Mouse (Mus musculus): ENCODE measurements around the gene Elovl3. TPM values are rescaled to one million over a fixed set of nuclear protein-coding genes. Genes with fewer than 3 reads are reported as not detected.

Gene Elovl3
- polyA plus RNA-seq (2014; fragmentation: Nextera tagmentation; extraction: Ambion mirVana), result 0.23 and 0.30 TPM in 2 replicates

DNA sequence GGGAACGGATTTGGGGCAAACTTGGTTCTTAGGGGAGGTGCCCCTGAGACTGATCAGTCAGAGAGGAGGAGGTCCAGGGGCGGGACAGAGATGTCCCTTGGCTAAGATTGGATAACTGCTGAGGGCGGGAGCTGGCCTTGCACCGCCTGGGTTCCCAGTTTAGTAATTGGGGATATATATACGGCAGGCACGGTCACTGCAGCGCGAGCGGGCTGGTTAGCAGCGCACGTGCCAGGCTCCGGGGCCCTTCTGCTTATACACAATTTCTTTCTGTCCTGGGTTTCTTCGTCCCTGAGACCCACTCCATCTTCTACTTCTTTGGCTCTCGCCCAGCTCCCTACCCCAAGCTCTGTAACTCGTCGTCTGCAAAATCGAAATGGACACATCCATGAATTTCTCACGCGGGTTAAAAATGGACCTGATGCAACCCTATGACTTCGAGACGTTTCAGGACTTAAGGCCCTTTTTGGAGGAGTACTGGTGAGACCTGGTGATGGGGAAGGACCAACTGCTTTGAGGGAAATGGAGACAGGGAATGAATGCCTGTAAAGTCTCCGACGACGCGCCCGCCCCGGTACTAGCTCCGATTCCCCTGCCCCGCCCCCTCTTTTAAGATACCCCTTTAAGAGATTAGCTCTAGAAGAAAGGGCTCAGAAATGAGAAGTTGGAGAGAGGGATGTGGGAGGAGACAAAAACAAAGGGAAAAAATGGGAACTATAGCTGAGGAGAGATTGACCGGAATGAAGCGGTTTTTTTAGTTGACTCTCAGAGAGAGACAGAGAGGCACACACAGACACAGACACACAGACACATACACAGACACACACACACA, at the start of gene Elovl3:
Gene Elovl3, plus strand, starts transcription at position 204 of the 832 bp plus-strand sequence.
- DNase-seq (ENCODE audit: low spot score), result no peak
- no peak within 1 kb of the TSS for H3K4me3 ChIP-seq (ENCODE audit: low read depth, low read length)
- ATAC-seq (ENCODE audit: insufficient number of reproducible peaks, low FRiP score, low TSS enrichment, low read depth), result no peak
- H3K36me3 ChIP-seq (ENCODE audit: control insufficient read depth, insufficient read depth, low read length), result no peaks in the 10 kb centered on the region
- no peak within 1 kb of the TSS for H3K27ac ChIP-seq (replicated peaks; ENCODE audit: low read depth, low read length)
- peaks cover 61% of the 10 kb centered on the region for H3K27me3 ChIP-seq (ENCODE audit: control insufficient read depth, insufficient read depth, low read length)
- H3K9me3 ChIP-seq (ENCODE audit: control insufficient read depth, low read length), result no peaks in the 10 kb centered on the region
- H3K4me2 ChIP-seq (ENCODE audit: low read depth, severe bottlenecking), result no peak within 1 kb of the TSS
- WGBS, result 5% methylated on average over 31 of the region's 31 CpGs
- peaks cover 12% of the 10 kb centered on the region for H3K4me1 ChIP-seq (ENCODE audit: control insufficient read depth, insufficient read depth, low read length)
- no peak within 1 kb of the TSS for H3K9ac ChIP-seq (ENCODE audit: low read length)

DNA sequence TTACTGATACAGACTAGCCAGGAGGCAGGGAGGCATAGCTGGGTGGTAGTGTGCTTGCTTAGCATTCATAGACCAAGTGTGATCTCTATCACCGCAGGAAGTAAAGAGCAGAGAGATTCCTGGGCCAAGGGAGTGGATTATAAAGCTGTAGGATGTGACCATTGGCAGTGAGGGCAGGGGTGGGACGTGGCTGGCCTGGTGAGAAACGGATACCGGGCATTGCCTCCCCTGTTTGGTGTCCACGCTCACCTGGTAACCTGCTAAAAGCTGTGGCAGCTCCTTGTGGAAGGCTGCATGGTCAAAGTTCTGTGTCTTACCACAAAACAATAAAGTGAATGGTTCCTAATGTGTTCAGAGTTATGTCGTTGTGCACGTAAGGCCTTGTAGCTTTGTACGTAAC, 46.5 kb upstream of the Elovl3 start:
- Histone ChIP-seq H3K27ac (replicated peaks; ENCODE audit: low read depth, low read length) (no peak overlapping the region), H3K36me3 (ENCODE audit: control insufficient read depth, insufficient read depth, low read length) (peaks cover 27% of the 10 kb centered on the region; the same call in 1 of the 2 replicates), H3K27me3 (ENCODE audit: control insufficient read depth, insufficient read depth, low read length) (no peaks in the 10 kb centered on the region), H3K4me3 (ENCODE audit: low read depth, low read length) (no peak overlapping the region), H3K9me3 (ENCODE audit: control insufficient read depth, low read length) (no peaks in the 10 kb centered on the region), H3K4me2 (ENCODE audit: low read depth, severe bottlenecking) (no peak overlapping the region), H3K4me1 (ENCODE audit: control insufficient read depth, insufficient read depth, low read length) (no peaks in the 10 kb centered on the region), H3K9ac (ENCODE audit: low read length) (no peak overlapping the region)
- ATAC-seq (ENCODE audit: insufficient number of reproducible peaks, low FRiP score, low TSS enrichment, low read depth) (no peak), DNase-seq (ENCODE audit: low spot score) (no peak)
- WGBS, result 97% methylated on average over 8 of the region's 8 CpGs

- Histone ChIP-seq H3K9me3 (ENCODE audit: control insufficient read depth, low read length) (no peaks in the 10 kb centered on the region), H3K4me1 (ENCODE audit: control insufficient read depth, insufficient read depth, low read length) (no peaks in the 10 kb centered on the region), H3K4me3 (ENCODE audit: low read depth, low read length) (no peak overlapping the region), H3K9ac (ENCODE audit: low read length) (no peak overlapping the region), H3K27ac (replicated peaks; ENCODE audit: low read depth, low read length) (no peak overlapping the region), H3K36me3 (ENCODE audit: control insufficient read depth, insufficient read depth, low read length) (peaks cover 27% of the 10 kb centered on the region; the same call in 1 of the 2 replicates), H3K4me2 (ENCODE audit: low read depth, severe bottlenecking) (no peak overlapping the region), H3K27me3 (ENCODE audit: control insufficient read depth, insufficient read depth, low read length) (no peaks in the 10 kb centered on the region)
- DNase-seq (ENCODE audit: low spot score), result peak; percentile 57
- no peak for ATAC-seq (ENCODE audit: insufficient number of reproducible peaks, low FRiP score, low TSS enrichment, low read depth)
- 51% methylated on average over 3 of the region's 3 CpGs for WGBS
Observed at GRCm38 (mm10) chr19:46086337-46086736, 45.4 kb upstream of the Elovl3 start.

DNA sequence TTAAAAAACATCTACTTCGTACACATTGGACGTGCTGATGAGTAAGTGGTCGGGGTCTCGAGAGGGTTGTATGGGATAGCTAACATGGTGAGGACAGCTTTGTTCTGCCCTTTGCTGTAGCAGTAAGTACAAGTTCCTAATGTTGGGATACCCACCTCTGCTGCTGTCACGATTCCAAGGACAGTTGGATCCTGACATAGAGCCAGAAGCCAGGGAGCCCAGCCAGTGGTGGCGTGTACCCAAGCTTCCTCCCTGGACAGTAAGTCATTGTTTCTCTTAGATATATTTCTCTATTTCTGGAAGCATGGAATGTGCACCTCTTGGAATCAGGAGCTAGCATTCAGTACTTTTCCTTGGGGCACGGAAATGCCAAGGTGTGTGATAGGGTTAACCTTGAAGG, 43.8 kb upstream of the Elovl3 start:
- Histone ChIP-seq H3K36me3 (ENCODE audit: control insufficient read depth, insufficient read depth, low read length) (peaks cover 14% of the 10 kb centered on the region; the same call in 1 of the 2 replicates), H3K9ac (ENCODE audit: low read length) (no peak overlapping the region), H3K4me1 (ENCODE audit: control insufficient read depth, insufficient read depth, low read length) (no peaks in the 10 kb centered on the region), H3K4me2 (ENCODE audit: low read depth, severe bottlenecking) (no peak overlapping the region), H3K4me3 (ENCODE audit: low read depth, low read length) (no peak overlapping the region), H3K27me3 (ENCODE audit: control insufficient read depth, insufficient read depth, low read length) (no peaks in the 10 kb centered on the region), H3K9me3 (ENCODE audit: control insufficient read depth, low read length) (no peaks in the 10 kb centered on the region), H3K27ac (replicated peaks; ENCODE audit: low read depth, low read length) (no peak overlapping the region)
- no peak for ATAC-seq (ENCODE audit: insufficient number of reproducible peaks, low FRiP score, low TSS enrichment, low read depth)
- 90% methylated on average over 7 of the region's 7 CpGs for WGBS
- DNase-seq (ENCODE audit: low spot score), result no peak

GRCm38 (mm10) chr19:46091641-46092040, 40.1 kb upstream of the Elovl3 start:
- Histone ChIP-seq H3K4me1 (ENCODE audit: control insufficient read depth, insufficient read depth, low read length) (no peaks in the 10 kb centered on the region), H3K4me3 (ENCODE audit: low read depth, low read length) (no peak overlapping the region), H3K9ac (ENCODE audit: low read length) (no peak overlapping the region), H3K4me2 (ENCODE audit: low read depth, severe bottlenecking) (no peak overlapping the region), H3K36me3 (ENCODE audit: control insufficient read depth, insufficient read depth, low read length) (no peaks in the 10 kb centered on the region), H3K9me3 (ENCODE audit: control insufficient read depth, low read length) (no peaks in the 10 kb centered on the region), H3K27me3 (ENCODE audit: control insufficient read depth, insufficient read depth, low read length) (no peaks in the 10 kb centered on the region), H3K27ac (replicated peaks; ENCODE audit: low read depth, low read length) (no peak overlapping the region)
- ATAC-seq (ENCODE audit: insufficient number of reproducible peaks, low FRiP score, low TSS enrichment, low read depth), result no peak
- 88% methylated on average over 4 of the region's 4 CpGs for WGBS
- DNase-seq (ENCODE audit: low spot score), result no peak

DNA sequence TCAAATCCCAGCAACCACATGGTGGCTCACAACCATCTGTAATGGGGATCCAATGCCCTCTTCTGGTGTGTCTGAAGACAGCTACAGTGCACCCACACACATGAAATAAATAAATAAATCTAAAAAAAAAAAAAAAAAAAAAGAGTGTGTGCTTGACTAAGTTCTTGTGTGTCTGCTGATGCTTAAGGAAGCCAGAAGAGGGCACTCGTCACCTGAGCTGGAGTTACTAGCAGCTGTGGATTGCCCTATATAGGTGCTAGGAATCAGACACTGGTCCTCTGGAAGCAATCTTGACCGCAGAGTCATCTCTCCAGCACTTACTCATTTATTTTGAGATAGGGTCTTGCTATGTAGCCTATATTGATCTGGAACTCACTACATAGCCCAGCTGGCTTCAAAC, 37.6 kb upstream of the Elovl3 start:
- ATAC-seq (ENCODE audit: insufficient number of reproducible peaks, low FRiP score, low TSS enrichment, low read depth) (no peak), DNase-seq (ENCODE audit: low spot score) (no peak)
- Histone ChIP-seq H3K9me3 (ENCODE audit: control insufficient read depth, low read length) (no peaks in the 10 kb centered on the region), H3K27ac (replicated peaks; ENCODE audit: low read depth, low read length) (no peak overlapping the region), H3K9ac (ENCODE audit: low read length) (no peak overlapping the region), H3K4me1 (ENCODE audit: control insufficient read depth, insufficient read depth, low read length) (no peaks in the 10 kb centered on the region), H3K27me3 (ENCODE audit: control insufficient read depth, insufficient read depth, low read length) (no peaks in the 10 kb centered on the region), H3K36me3 (ENCODE audit: control insufficient read depth, insufficient read depth, low read length) (no peaks in the 10 kb centered on the region), H3K4me3 (ENCODE audit: low read depth, low read length) (no peak overlapping the region), H3K4me2 (ENCODE audit: low read depth, severe bottlenecking) (no peak overlapping the region)
- 96% methylated on average over 2 of the region's 2 CpGs for WGBS

- H3K27ac ChIP-seq (replicated peaks; ENCODE audit: low read depth, low read length), result no peak overlapping the region
- no peaks in the 10 kb centered on the region for H3K4me1 ChIP-seq (ENCODE audit: control insufficient read depth, insufficient read depth, low read length)
- H3K4me3 ChIP-seq (ENCODE audit: low read depth, low read length), result no peak overlapping the region
- no peaks in the 10 kb centered on the region for H3K36me3 ChIP-seq (ENCODE audit: control insufficient read depth, insufficient read depth, low read length)
- 90% methylated on average over 4 of the region's 4 CpGs for WGBS
- no peaks in the 10 kb centered on the region for H3K9me3 ChIP-seq (ENCODE audit: control insufficient read depth, low read length)
- no peak overlapping the region for H3K9ac ChIP-seq (ENCODE audit: low read length)
- no peak overlapping the region for H3K4me2 ChIP-seq (ENCODE audit: low read depth, severe bottlenecking)
- H3K27me3 ChIP-seq (ENCODE audit: control insufficient read depth, insufficient read depth, low read length), result no peaks in the 10 kb centered on the region
- ATAC-seq (ENCODE audit: insufficient number of reproducible peaks, low FRiP score, low TSS enrichment, low read depth) (no peak), DNase-seq (ENCODE audit: low spot score) (no peak)
Observed at GRCm38 (mm10) chr19:46095291-46095690, 36.4 kb upstream of the Elovl3 start.

DNA sequence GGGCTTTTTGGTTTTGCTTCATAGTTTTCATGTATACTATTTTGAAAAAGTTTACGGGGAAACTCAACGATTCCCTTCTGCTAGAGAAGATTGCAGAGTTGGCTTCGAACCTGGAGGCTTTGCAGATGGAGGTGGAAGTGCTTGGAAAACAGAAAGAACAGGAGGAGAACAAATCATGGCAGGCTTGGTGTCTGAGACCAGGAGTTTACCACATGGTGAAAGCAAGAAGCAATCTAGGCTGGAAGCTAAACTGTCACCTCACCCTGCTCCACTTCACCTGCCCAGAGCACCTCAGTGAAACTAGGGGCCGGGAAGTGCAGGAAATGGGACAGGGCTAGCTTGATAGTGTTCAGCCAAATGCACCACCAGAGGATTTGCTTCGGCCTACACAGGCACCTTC, 35.3 kb upstream of the Elovl3 start:
- H3K4me3 ChIP-seq (ENCODE audit: low read depth, low read length), result no peak overlapping the region
- no peak for DNase-seq (ENCODE audit: low spot score)
- H3K27me3 ChIP-seq (ENCODE audit: control insufficient read depth, insufficient read depth, low read length), result no peaks in the 10 kb centered on the region
- no peak overlapping the region for H3K27ac ChIP-seq (replicated peaks; ENCODE audit: low read depth, low read length)
- no peaks in the 10 kb centered on the region for H3K9me3 ChIP-seq (ENCODE audit: control insufficient read depth, low read length)
- no peaks in the 10 kb centered on the region for H3K36me3 ChIP-seq (ENCODE audit: control insufficient read depth, insufficient read depth, low read length)
- no peak for ATAC-seq (ENCODE audit: insufficient number of reproducible peaks, low FRiP score, low TSS enrichment, low read depth)
- WGBS, result 88% methylated on average over 5 of the region's 5 CpGs
- no peak overlapping the region for H3K9ac ChIP-seq (ENCODE audit: low read length)
- H3K4me1 ChIP-seq (ENCODE audit: control insufficient read depth, insufficient read depth, low read length), result no peaks in the 10 kb centered on the region
- no peak overlapping the region for H3K4me2 ChIP-seq (ENCODE audit: low read depth, severe bottlenecking)
